Mouse (Mus musculus) liver, embryonic 13.5 days (tissue): Measurements from ENCODE around the gene AI481877. TPM values are rescaled to one million over a fixed set of nuclear protein-coding genes. Genes with fewer than 3 reads are reported as not detected.

Source experiments
- ATAC-seq: fragments of 200-750 bp; cut with Nextera tagmentation; 2 replicates; pipeline ENCODE4 v1.8.0; 2017; ENCODE audit warnings: low read depth, mild to moderate bottlenecking, moderate number of reproducible peaks, moderate library complexity
- DNase-seq: peaks from one replicate; pipeline ENCODE4 v3.0.0; 2022
- H3K27ac ChIP-seq: fragments of 300-500 bp; sonication (generic); 2 replicates; pipeline ENCODE4 v1.5.1; 2015; ENCODE audit warnings: moderate library complexity, mild to moderate bottlenecking, inconsistent platforms
- H3K27me3 ChIP-seq: fragments of 300-500 bp; sonication (generic); 2 replicates; pipeline ENCODE4 v1.6.1; 2015; ENCODE audit warnings: mild to moderate bottlenecking, inconsistent platforms
- H3K36me3 ChIP-seq: fragments of 300-500 bp; sonication (generic); 2 replicates; pipeline ENCODE4 v1.6.1; 2015; ENCODE audit warnings: mild to moderate bottlenecking, inconsistent platforms
- H3K4me1 ChIP-seq: fragments of 300-500 bp; sonication (generic); replicated peaks from 2 replicates; pipeline ENCODE4 v1.6.1; 2015; ENCODE audit warnings: inconsistent platforms
- H3K4me2 ChIP-seq: fragments of 300-500 bp; sonication (generic); 2 replicates; pipeline ENCODE4 v1.6.1; 2015; ENCODE audit warnings: inconsistent platforms, mild to moderate bottlenecking, moderate library complexity
- H3K4me3 ChIP-seq: fragments of 300-500 bp; sonication (generic); replicated peaks from 2 replicates; pipeline ENCODE4 v1.5.1; 2015; ENCODE audit warnings: mild to moderate bottlenecking, inconsistent platforms
- H3K9ac ChIP-seq: fragments of 300-500 bp; sonication (generic); 2 replicates; pipeline ENCODE4 v1.6.1; 2015; ENCODE audit warnings: mild to moderate bottlenecking, inconsistent platforms
- H3K9me3 ChIP-seq: fragments of 300-500 bp; sonication (generic); replicated peaks from 2 replicates; pipeline ENCODE4 v1.6.1; 2016; ENCODE audit warnings: inconsistent platforms
- WGBS: fragments of 180-500 bp; shearing (Covaris S2); methylation state at CpG from one replicate; pipeline ENCODE4 v1.1.7; 2015; ENCODE audit not compliant: insufficient replicate concordance; 5-methylcytosine and 5-hydroxymethylcytosine counted together
- polyA plus RNA-seq: library from polyadenylated mRNA; unstranded; fragments of >200 nt; fragmentation: Nextera tagmentation; extraction: Ambion mirVana; gene quantifications from 2 replicates; pipeline ENCODE4 v1.2.1, GENCODE M21; 2015

AI481877 gene
- polyA plus RNA-seq, 1 experiment from 2014 or later: not detected

- Histone ChIP-seq H3K4me3 (no peak overlapping the region), H3K4me1 (peaks cover 47% of the 10 kb centered on the region), H3K27ac (no peak overlapping the region), H3K36me3 (no peaks in the 10 kb centered on the region), H3K9me3 (no peaks in the 10 kb centered on the region), H3K9ac (no peak overlapping the region), H3K4me2 (no peak overlapping the region), H3K27me3 (no peaks in the 10 kb centered on the region)
- peak; percentile 58 for DNase-seq
- WGBS: 4% methylated on average over 2 of the region's 2 CpGs
- ATAC-seq: no peak
Observed at GRCm38 (mm10) chr4:58999686-59000085, 139.1 kb downstream of the AI481877 start.

- Histone ChIP-seq H3K27ac (no peak overlapping the region), H3K9ac (no peak overlapping the region), H3K9me3 (no peaks in the 10 kb centered on the region), H3K4me1 (peaks cover 47% of the 10 kb centered on the region), H3K4me3 (no peak overlapping the region), H3K4me2 (no peak overlapping the region), H3K36me3 (no peaks in the 10 kb centered on the region), H3K27me3 (no peaks in the 10 kb centered on the region)
- ATAC-seq: no peak
- no peak for DNase-seq
- 57% methylated on average over 1 of the region's 1 CpGs for WGBS
Observed at GRCm38 (mm10) chr4:58998688-58999087, 140.1 kb downstream of the AI481877 start.

DNA sequence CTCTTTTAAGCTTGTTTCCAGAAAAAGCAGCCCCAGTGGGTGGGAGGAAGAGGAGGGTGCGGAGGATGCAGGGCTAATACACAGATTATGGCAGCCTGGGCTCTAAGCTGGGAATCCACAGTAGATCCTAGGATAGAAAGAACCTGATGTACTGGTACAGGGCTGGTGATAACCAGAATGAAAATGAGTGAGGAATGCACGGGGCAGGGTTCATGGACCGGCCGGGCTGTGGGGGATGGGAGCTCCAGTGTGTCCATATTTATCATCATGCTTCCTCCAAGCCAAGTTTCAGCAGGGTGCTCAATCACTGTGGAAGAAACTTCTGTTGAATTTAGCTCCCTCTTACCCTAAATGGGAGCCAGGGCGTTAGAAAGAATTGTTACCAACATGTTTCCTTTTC, 141.7 kb downstream of the AI481877 start:
- Histone ChIP-seq H3K36me3 (no peaks in the 10 kb centered on the region), H3K4me3 (no peak overlapping the region), H3K4me1 (peaks cover 55% of the 10 kb centered on the region), H3K27ac (no peak overlapping the region), H3K9ac (no peak overlapping the region), H3K4me2 (no peak overlapping the region), H3K27me3 (no peaks in the 10 kb centered on the region), H3K9me3 (no peaks in the 10 kb centered on the region)
- 75% methylated on average over 5 of the region's 5 CpGs for WGBS
- no peak for ATAC-seq
- DNase-seq: no peak

GRCm38 (mm10) chr4:58995251-58995693, 143.5 kb downstream of the AI481877 start:
- Histone ChIP-seq H3K4me1 (peaks cover 70% of the 10 kb centered on the region), H3K27me3 (no peaks in the 10 kb centered on the region), H3K4me2 (no peak overlapping the region), H3K36me3 (no peaks in the 10 kb centered on the region), H3K4me3 (no peak overlapping the region), H3K27ac (no peak overlapping the region), H3K9ac (no peak overlapping the region), H3K9me3 (no peaks in the 10 kb centered on the region)
- ATAC-seq (no peak), DNase-seq (no peak)
- WGBS: 55% methylated on average over 8 of the region's 8 CpGs

GRCm38 (mm10) chr4:58994762-58995161, 144.0 kb downstream of the AI481877 start, which contains the start of gene Dnajc25:
Gene Dnajc25, plus strand, starts transcription at chr4:58995062.
- DNase-seq: no peak
- Histone ChIP-seq H3K9me3 (no peaks in the 10 kb centered on the region), H3K4me3 (no peak within 1 kb of the TSS), H3K36me3 (no peaks in the 10 kb centered on the region), H3K27ac (no peak within 1 kb of the TSS), H3K4me2 (no peak within 1 kb of the TSS), H3K27me3 (no peaks in the 10 kb centered on the region), H3K4me1 (peaks cover 75% of the 10 kb centered on the region), H3K9ac (no peak within 1 kb of the TSS)
- 36% methylated on average over 4 of the region's 4 CpGs for WGBS
- no peak for ATAC-seq

Other genes with a start within 250 kb of the AI481877 start
- 14.9 and 18.8 TPM in 2 replicates for gene Ecpas, start 226.2 kb downstream of the AI481877 start, polyA plus RNA-seq
- gene Zkscan16, start 195.4 kb downstream of the AI481877 start, polyA plus RNA-seq: 0.03 and 0.06 TPM in 2 replicates
- 18.1 and 19.6 TPM in 2 replicates for gene Ptgr1, start 151.9 kb downstream of the AI481877 start, polyA plus RNA-seq
- 7.7 and 8.0 TPM in 2 replicates for gene Dnajc25, start 143.9 kb downstream of the AI481877 start, polyA plus RNA-seq
- gene Gm20503, start 135.8 kb downstream of the AI481877 start, polyA plus RNA-seq: 8.0 and 9.3 TPM in 2 replicates
- 34.7 and 40.6 TPM in 2 replicates for gene Gng10, start 103.9 kb downstream of the AI481877 start, polyA plus RNA-seq
- 9.2 and 10.5 TPM in 2 replicates for gene Ugcg, start 50.3 kb upstream of the AI481877 start, polyA plus RNA-seq